Mouse (Mus musculus) E14TG2a.4 (cell line): ENCODE results near the gene Pparg.

Source experiments
- H3K27me3 ChIP-seq: 2 replicates; pipeline ENCODE4 v1.6.1; 2014; ENCODE audit warnings: low read length, control low read depth; ENCODE audit not compliant: insufficient read depth
- H3K36me3 ChIP-seq: 2 replicates; pipeline ENCODE4 v1.6.1; 2014; ENCODE audit warnings: low read length, control low read depth; ENCODE audit not compliant: insufficient read depth
- H3K4me1 ChIP-seq: replicated peaks from 2 replicates; pipeline ENCODE4 v1.6.1; 2014; ENCODE audit warnings: low read depth, low read length, control low read depth
- H3K4me3 ChIP-seq: replicated peaks from 2 replicates; pipeline ENCODE4 v1.5.1; 2014; ENCODE audit warnings: mild to moderate bottlenecking, low read length
- H3K9me3 ChIP-seq: 2 replicates; pipeline ENCODE4 v1.6.1; 2014; ENCODE audit warnings: low read length, control low read depth
- CTCF ChIP-seq: conservative IDR thresholded peaks from 2 replicates; pipeline ENCODE4 v1.5.1; 2014; ENCODE audit warnings: low read length
- NANOG ChIP-seq: IDR thresholded peaks from 2 replicates; pipeline ENCODE4 v1.6.1; 2014; ENCODE audit warnings: borderline replicate concordance, low read length, mixed read lengths
- POU5F1 ChIP-seq: IDR thresholded peaks from 2 replicates; pipeline ENCODE4 v1.6.1; 2014; ENCODE audit warnings: low read length, borderline replicate concordance

Gene Pparg

GRCm38 (mm10) chr6:115320927-115321714 is 39.6 kb upstream of the Pparg start:
- TF ChIP-seq POU5F1 (no peak), NANOG (no peak), CTCF (no peak)
- H3K36me3 ChIP-seq: no peaks in the 10 kb centered on the region
- no peak overlapping the region for H3K4me3 ChIP-seq
- H3K9me3 ChIP-seq: no peaks in the 10 kb centered on the region
- H3K27me3 ChIP-seq: no peaks in the 10 kb centered on the region
- H3K4me1 ChIP-seq: no peaks in the 10 kb centered on the region

GRCm38 (mm10) chr6:115321883-115322351 is 38.8 kb upstream of the Pparg start:
- no peak overlapping the region for H3K4me3 ChIP-seq
- H3K27me3 ChIP-seq: no peaks in the 10 kb centered on the region
- no peaks in the 10 kb centered on the region for H3K9me3 ChIP-seq
- no peaks in the 10 kb centered on the region for H3K36me3 ChIP-seq
- no peak for TF ChIP-seq POU5F1
- no peak for TF ChIP-seq NANOG
- no peak for TF ChIP-seq CTCF
- no peaks in the 10 kb centered on the region for H3K4me1 ChIP-seq

- H3K36me3 ChIP-seq: no peaks in the 10 kb centered on the region
- peaks cover 3% of the 10 kb centered on the region; the same call in 1 of the 2 replicates for H3K9me3 ChIP-seq
- no peaks in the 10 kb centered on the region for H3K4me1 ChIP-seq
- TF ChIP-seq NANOG (no peak), POU5F1 (no peak), CTCF (no peak)
- no peaks in the 10 kb centered on the region for H3K27me3 ChIP-seq
- no peak overlapping the region for H3K4me3 ChIP-seq
Measured at GRCm38 (mm10) chr6:115322956-115323355, 37.8 kb upstream of the Pparg start.

DNA sequence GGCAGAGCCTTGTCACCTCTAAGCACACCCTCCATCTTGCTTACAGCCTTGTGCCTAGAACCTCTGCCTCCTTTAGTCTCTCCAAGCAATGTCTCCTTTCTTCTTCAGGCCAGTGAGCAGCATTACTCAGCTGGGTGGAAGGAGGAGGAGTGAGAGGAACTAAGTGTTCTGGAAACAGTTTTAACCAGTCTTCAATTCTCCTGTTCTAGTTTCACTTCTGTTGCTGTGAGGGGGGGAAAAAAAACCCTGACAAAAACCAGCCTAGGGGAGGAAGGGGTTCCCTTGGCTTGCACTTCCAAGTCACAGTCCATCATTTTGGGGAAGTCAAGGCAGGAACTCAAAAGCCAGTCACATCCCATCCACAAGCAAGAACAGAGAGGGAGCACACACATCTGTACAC is 29.8 kb upstream of the Pparg start:
- Histone ChIP-seq H3K9me3 (peaks cover 4% of the 10 kb centered on the region; the same call in 1 of the 2 replicates), H3K27me3 (peaks cover 14% of the 10 kb centered on the region; the same call in 1 of the 2 replicates), H3K36me3 (no peaks in the 10 kb centered on the region), H3K4me3 (no peak overlapping the region), H3K4me1 (peaks cover 23% of the 10 kb centered on the region)
- TF ChIP-seq POU5F1 (no peak), NANOG (no peak), CTCF (no peak)

DNA sequence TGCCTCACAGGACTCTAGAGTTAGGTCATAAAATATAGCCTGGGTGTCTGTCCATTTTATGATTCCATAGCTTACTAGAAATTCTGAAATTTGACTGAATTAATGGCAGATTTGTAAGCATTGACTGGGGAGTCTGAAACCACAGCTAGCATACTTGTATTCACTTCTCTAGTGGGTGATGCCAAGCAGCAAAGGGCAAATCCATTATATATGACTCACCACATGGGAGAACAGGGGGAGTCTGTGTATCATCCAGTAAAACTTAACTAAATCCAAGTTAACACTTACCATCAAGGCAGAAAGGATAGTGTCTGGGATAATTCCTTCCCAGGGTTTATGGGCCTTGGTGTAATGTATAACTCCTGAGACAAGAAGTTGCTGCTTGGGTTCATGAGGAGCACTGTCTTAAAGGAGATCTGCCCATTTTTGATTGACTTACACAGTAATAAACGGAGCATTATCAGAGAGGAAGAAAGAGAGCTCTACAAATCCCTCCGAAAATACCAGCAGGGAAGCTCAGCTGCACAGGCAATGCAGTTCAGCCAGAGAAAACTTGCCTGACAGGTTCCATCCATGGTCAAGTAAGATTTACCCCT is 27.6 kb upstream of the Pparg start:
- no peak overlapping the region for H3K4me3 ChIP-seq
- H3K36me3 ChIP-seq: no peaks in the 10 kb centered on the region
- H3K9me3 ChIP-seq: no peaks in the 10 kb centered on the region
- H3K27me3 ChIP-seq: peaks cover 14% of the 10 kb centered on the region; the same call in 1 of the 2 replicates
- TF ChIP-seq NANOG: no peak
- TF ChIP-seq POU5F1: no peak
- no peak for TF ChIP-seq CTCF
- H3K4me1 ChIP-seq: peaks cover 39% of the 10 kb centered on the region

GRCm38 (mm10) chr6:115335536-115335935 is 25.2 kb upstream of the Pparg start:
- TF ChIP-seq NANOG: peak; percentile 91
- no peak for TF ChIP-seq POU5F1

DNA sequence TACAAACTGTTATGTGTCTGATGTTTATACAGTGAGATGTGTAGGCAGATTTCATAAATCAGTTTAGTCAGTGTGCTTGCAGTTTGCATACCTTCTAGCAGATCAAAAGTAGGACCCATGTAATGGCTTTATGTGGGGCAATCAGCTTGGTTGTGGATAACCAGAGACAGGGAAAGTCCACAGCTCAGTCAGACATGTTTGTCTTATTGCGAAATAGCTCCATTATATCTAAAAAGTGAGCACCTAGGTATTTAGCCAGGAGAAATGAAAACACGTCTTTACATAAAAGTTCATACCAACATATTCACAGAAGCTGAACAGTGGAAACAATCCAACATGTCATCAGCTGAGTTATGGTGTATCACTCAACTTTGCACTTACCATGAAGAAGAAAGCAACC is 20.7 kb upstream of the Pparg start:
- Histone ChIP-seq H3K9me3 (no peaks in the 10 kb centered on the region), H3K4me1 (peaks cover 31% of the 10 kb centered on the region), H3K27me3 (0 out of 2 replicates have a peak, but pooled peaks cover 2% of the 10 kb centered on the region), H3K4me3 (no peak overlapping the region), H3K36me3 (no peaks in the 10 kb centered on the region)
- TF ChIP-seq NANOG: no peak
- no peak for TF ChIP-seq CTCF
- TF ChIP-seq POU5F1: no peak

More at GRCm38 (mm10) chr6:115335536-115335935, 25.2 kb upstream of the Pparg start:
- H3K36me3 ChIP-seq: no peaks in the 10 kb centered on the region
- no peaks in the 10 kb centered on the region for H3K9me3 ChIP-seq
- H3K27me3 ChIP-seq: peaks cover 14% of the 10 kb centered on the region; the same call in 1 of the 2 replicates
- no peak overlapping the region for H3K4me3 ChIP-seq
- peaks cover 39% of the 10 kb centered on the region for H3K4me1 ChIP-seq

DNA sequence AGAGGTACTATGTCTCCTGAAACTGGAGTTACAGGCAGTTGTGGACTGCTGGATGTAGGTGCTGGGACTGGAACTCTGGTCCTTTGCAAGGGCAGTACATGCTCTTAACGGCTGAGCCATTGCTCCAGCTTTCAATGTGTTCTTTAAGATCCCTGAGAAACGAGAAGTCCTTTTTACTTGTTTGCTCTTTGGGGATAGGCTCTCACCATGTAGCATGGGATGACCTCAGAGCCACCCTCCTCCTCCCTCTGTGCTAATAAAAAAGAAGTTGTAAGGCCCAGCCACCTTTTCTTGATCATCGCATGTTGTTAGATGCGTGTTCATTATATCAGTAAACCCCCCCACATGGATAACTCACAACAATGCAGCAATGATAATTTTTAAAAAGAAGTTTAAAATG is 17.7 kb upstream of the Pparg start:
- Histone ChIP-seq H3K4me3 (no peak overlapping the region), H3K27me3 (0 out of 2 replicates have a peak, but pooled peaks cover 2% of the 10 kb centered on the region), H3K36me3 (no peaks in the 10 kb centered on the region), H3K4me1 (peaks cover 6% of the 10 kb centered on the region), H3K9me3 (no peaks in the 10 kb centered on the region)
- TF ChIP-seq POU5F1 (no peak), NANOG (no peak), CTCF (no peak)
